Comparison of ENCODE assay signal across 10 mouse cellular contexts in the genomic region with DNA sequence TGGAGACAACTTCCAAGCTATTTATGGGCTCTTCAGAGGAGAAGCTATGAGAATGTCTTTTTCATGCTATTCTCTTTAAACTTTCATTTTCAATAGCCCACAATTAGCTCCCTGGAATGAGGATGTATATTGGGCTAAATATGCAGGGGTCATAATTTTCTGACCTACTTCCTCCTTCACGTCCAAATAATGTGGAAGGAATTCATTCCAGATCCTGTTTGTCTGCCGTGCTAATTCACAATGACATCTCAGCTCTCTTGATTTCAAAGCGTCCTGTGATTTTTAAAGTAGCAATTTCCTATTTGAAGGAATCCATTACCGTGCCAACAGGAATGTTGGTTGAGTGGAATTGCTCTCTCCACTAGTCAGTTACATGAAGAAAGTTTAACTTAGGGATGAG.
A peak's percentile ranks its signal among the peaks of the same experiment; 100 is the strongest.
DNase-seq lines count a peak whose midpoint lies in the region; ATAC-seq and TF ChIP-seq lines count a peak whose summit lies in the region.
"Had no signal": no experiment of that assay in that cellular context is flagged by ENCODE, and none has a peak within 500 bp of the region (broad histone marks: within the 10 kb centered on the region; RNA-seq: fewer than 3 reads in every experiment).

No protein-coding gene starts in this region.

- 30% methylated on average over 4 of the region's 4 CpGs for WGBS in hindbrain, embryonic 15.5 days
- WGBS in hindbrain, embryonic 11.5 days = 33% methylated on average over 4 of the region's 4 CpGs
- WGBS in intestine, embryonic 16.5 days = 16% methylated on average over 4 of the region's 4 CpGs
- WGBS in forebrain, postnatal 0 days = 25% methylated on average over 4 of the region's 4 CpGs

- no peaks in the 10 kb centered on the region for H3K9me3 ChIP-seq in hindbrain, embryonic 15.5 days
- H3K9me3 ChIP-seq in hindbrain, embryonic 11.5 days (ENCODE audit: control insufficient read depth, low read length) = no peaks in the 10 kb centered on the region
- no peaks in the 10 kb centered on the region for H3K9me3 ChIP-seq in intestine, embryonic 16.5 days (ENCODE audit: control insufficient read depth, low read length)
- H3K9me3 ChIP-seq in forebrain, postnatal 0 days (ENCODE audit: low read length) = no peaks in the 10 kb centered on the region

- no peaks in the 10 kb centered on the region for H3K27me3 ChIP-seq in hindbrain, embryonic 15.5 days
- H3K27me3 ChIP-seq in hindbrain, embryonic 11.5 days (ENCODE audit: control insufficient read depth, insufficient read depth, low read length) = no peaks in the 10 kb centered on the region
- no peaks in the 10 kb centered on the region for H3K27me3 ChIP-seq in intestine, embryonic 16.5 days (replicated peaks; ENCODE audit: control insufficient read depth, insufficient read depth, low read length)
- H3K27me3 ChIP-seq in forebrain, postnatal 0 days (ENCODE audit: insufficient read depth, low read length) = no peaks in the 10 kb centered on the region
- H3K27me3 ChIP-seq: Patski had no signal

- TF ChIP-seq CTCF in forebrain, postnatal 0 days (IDR thresholded peaks at IDR 0.05; ENCODE audit: low read depth) = no peak

- H3K4me3 ChIP-seq in hindbrain, embryonic 15.5 days = no peak overlapping the region
- H3K4me3 ChIP-seq in hindbrain, embryonic 11.5 days (ENCODE audit: low read depth, low read length) = no peak overlapping the region
- no peak overlapping the region for H3K4me3 ChIP-seq in intestine, embryonic 16.5 days (ENCODE audit: low read length)
- no peak overlapping the region for H3K4me3 ChIP-seq in forebrain, postnatal 0 days (ENCODE audit: low read depth, low read length)

- H3K36me3 ChIP-seq in hindbrain, embryonic 15.5 days = no peaks in the 10 kb centered on the region
- H3K36me3 ChIP-seq in hindbrain, embryonic 11.5 days (ENCODE audit: control insufficient read depth, insufficient read depth, low read length) = no peaks in the 10 kb centered on the region
- no peaks in the 10 kb centered on the region for H3K36me3 ChIP-seq in intestine, embryonic 16.5 days (ENCODE audit: control insufficient read depth, insufficient read depth, low read length)
- no peaks in the 10 kb centered on the region for H3K36me3 ChIP-seq in forebrain, postnatal 0 days (ENCODE audit: insufficient read depth)

- H3K4me1 ChIP-seq in hindbrain, embryonic 15.5 days (replicated peaks) = peaks cover 15% of the 10 kb centered on the region; the same call in 1 of the 2 replicates
- H3K4me1 ChIP-seq in hindbrain, embryonic 11.5 days (replicated peaks; ENCODE audit: control insufficient read depth, insufficient read depth, low read length) = 0 out of 2 replicates have a peak, but pooled peaks cover 3% of the 10 kb centered on the region
- peaks cover 5% of the 10 kb centered on the region for H3K4me1 ChIP-seq in intestine, embryonic 16.5 days (ENCODE audit: control insufficient read depth, insufficient read depth, low read length)
- 0 out of 2 replicates have a peak, but pooled peaks cover 8% of the 10 kb centered on the region for H3K4me1 ChIP-seq in forebrain, postnatal 0 days (ENCODE audit: insufficient read depth)

- ATAC-seq in hindbrain, embryonic 15.5 days (ENCODE audit: low FRiP score, low read depth) = no peak
- no peak for ATAC-seq in hindbrain, embryonic 11.5 days (ENCODE audit: low FRiP score)
- peak; percentile 32; the same call in 1 of the 2 replicates for ATAC-seq in intestine, embryonic 16.5 days
- ATAC-seq in forebrain, postnatal 0 days = no peak
- ATAC-seq: Patski had no signal

- no peak overlapping the region for H3K4me2 ChIP-seq in hindbrain, embryonic 15.5 days
- no peak overlapping the region for H3K4me2 ChIP-seq in hindbrain, embryonic 11.5 days (replicated peaks; ENCODE audit: low read depth, low read length)
- peak overlapping the region; percentile 16; the same call in 1 of the 2 replicates for H3K4me2 ChIP-seq in intestine, embryonic 16.5 days (ENCODE audit: low read depth, low read length)
- H3K4me2 ChIP-seq in forebrain, postnatal 0 days (ENCODE audit: low read depth) = no peak overlapping the region

- peak; percentile 38 for DNase-seq in cerebellum, adult 9-10 months
- DNase-seq in cerebellum, postnatal 4 days (ENCODE audit: low spot score in 2 of 2) = no peak
- no peak for DNase-seq in hindbrain, embryonic 11.5 days (ENCODE audit: low spot score)
- DNase-seq in Muller cell, postnatal 12 days (ENCODE audit: inconsistent ontology term) = peak; percentile 93
- no peak for DNase-seq in spleen, postnatal 4 days (ENCODE audit: low spot score in 2 of 2)
- DNase-seq in forebrain, postnatal 0 days = no peak

- H3K27ac ChIP-seq in hindbrain, embryonic 15.5 days (replicated peaks) = 0 out of 2 replicates have a peak overlapping the region, but pooled peaks have one; percentile 43
- no peak overlapping the region for H3K27ac ChIP-seq in hindbrain, embryonic 11.5 days (ENCODE audit: low read depth, low read length)
- H3K27ac ChIP-seq in intestine, embryonic 16.5 days (ENCODE audit: low read length) = no peak overlapping the region
- no peak overlapping the region for H3K27ac ChIP-seq in forebrain, postnatal 0 days (ENCODE audit: low read depth, low read length)
- H3K27ac ChIP-seq: macrophage had no signal

- no peak overlapping the region for H3K9ac ChIP-seq in hindbrain, embryonic 15.5 days
- H3K9ac ChIP-seq in hindbrain, embryonic 11.5 days (ENCODE audit: low read depth, low read length) = no peak overlapping the region
- no peak overlapping the region for H3K9ac ChIP-seq in intestine, embryonic 16.5 days (ENCODE audit: low read depth, low read length)
- H3K9ac ChIP-seq in forebrain, postnatal 0 days = no peak overlapping the region

Comparison
In these comparisons a context has a peak if more than half of its experiments do, and no peak if none do; other contexts are left out.
1. DNase-seq: peak in cerebellum, adult 9-10 months (single experiment) and Muller cell, postnatal 12 days (single experiment); none in cerebellum, postnatal 4 days (0 of 2), hindbrain, embryonic 11.5 days (single experiment), spleen, postnatal 4 days (0 of 2) and forebrain, postnatal 0 days (single experiment).